Mouse (Mus musculus): Measurements from ENCODE around the gene Syp. TPM values are rescaled to one million over a fixed set of nuclear protein-coding genes. Genes with fewer than 3 reads are reported as not detected.

Gene Syp
- polyA plus RNA-seq, 1 experiment from 2014 or later: 106 TPM

GRCm38 (mm10) chrX:7658031-7658784, 19.9 kb downstream of the Syp start:
- no peak overlapping the region for H3K27ac ChIP-seq
- ATAC-seq (ENCODE audit: low FRiP score) (0 out of 2 replicates have a peak, but pooled peaks have one; percentile 14), DNase-seq (ENCODE audit: low spot score) (no peak)
- H3K4me3 ChIP-seq (replicated peaks; ENCODE audit: low read length): no peak overlapping the region
- no peaks in the 10 kb centered on the region for H3K9me3 ChIP-seq (ENCODE audit: control insufficient read depth, low read length)
- WGBS: 13% methylated on average over 15 of the region's 15 CpGs
- no peaks in the 10 kb centered on the region for H3K36me3 ChIP-seq (replicated peaks; ENCODE audit: control insufficient read depth, insufficient read depth)
- no peaks in the 10 kb centered on the region for H3K27me3 ChIP-seq (ENCODE audit: control insufficient read depth, insufficient read depth, low read length)
- no peak overlapping the region for H3K9ac ChIP-seq
- H3K4me1 ChIP-seq (replicated peaks; ENCODE audit: control insufficient read depth, insufficient read depth, low read length): no peaks in the 10 kb centered on the region
- peak overlapping the region; percentile 41 for H3K4me2 ChIP-seq (replicated peaks)

- 58% methylated on average over 10 of the region's 11 CpGs for WGBS
- no peak overlapping the region for H3K4me2 ChIP-seq (replicated peaks)
- no peaks in the 10 kb centered on the region for H3K9me3 ChIP-seq (ENCODE audit: control insufficient read depth, low read length)
- ATAC-seq (ENCODE audit: low FRiP score) (no peak), DNase-seq (ENCODE audit: low spot score) (no peak)
- H3K27ac ChIP-seq: no peak overlapping the region
- no peaks in the 10 kb centered on the region for H3K4me1 ChIP-seq (replicated peaks; ENCODE audit: control insufficient read depth, insufficient read depth, low read length)
- H3K4me3 ChIP-seq (replicated peaks; ENCODE audit: low read length): no peak overlapping the region
- no peak overlapping the region for H3K9ac ChIP-seq
- H3K36me3 ChIP-seq (replicated peaks; ENCODE audit: control insufficient read depth, insufficient read depth): no peaks in the 10 kb centered on the region
- no peaks in the 10 kb centered on the region for H3K27me3 ChIP-seq (ENCODE audit: control insufficient read depth, insufficient read depth, low read length)
Observed at GRCm38 (mm10) chrX:7658785-7659589, 20.7 kb downstream of the Syp start.

DNA sequence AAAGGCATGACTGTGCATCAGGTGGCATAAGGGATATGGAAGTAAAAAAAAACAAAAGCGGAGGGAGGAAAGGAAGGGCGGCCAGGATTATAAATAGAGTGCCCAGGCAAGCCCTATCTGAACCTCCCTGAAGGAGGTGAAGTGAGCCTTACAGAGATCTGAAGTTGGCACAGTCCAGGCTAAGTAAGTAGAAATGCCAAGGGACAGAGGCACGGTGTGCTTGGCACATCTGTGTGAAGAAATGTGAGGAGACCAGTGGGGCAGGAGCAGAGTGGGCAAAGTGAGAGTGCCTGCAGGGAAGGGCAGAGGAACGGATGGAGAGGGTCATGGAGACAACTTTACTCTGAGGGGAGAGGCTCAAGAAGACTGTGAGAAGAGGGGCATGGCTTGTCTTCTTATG, 22.8 kb downstream of the Syp start:
- H3K9me3 ChIP-seq (ENCODE audit: control insufficient read depth, low read length): no peaks in the 10 kb centered on the region
- no peak for DNase-seq (ENCODE audit: low spot score)
- 80% methylated on average over 4 of the region's 4 CpGs for WGBS

DNA sequence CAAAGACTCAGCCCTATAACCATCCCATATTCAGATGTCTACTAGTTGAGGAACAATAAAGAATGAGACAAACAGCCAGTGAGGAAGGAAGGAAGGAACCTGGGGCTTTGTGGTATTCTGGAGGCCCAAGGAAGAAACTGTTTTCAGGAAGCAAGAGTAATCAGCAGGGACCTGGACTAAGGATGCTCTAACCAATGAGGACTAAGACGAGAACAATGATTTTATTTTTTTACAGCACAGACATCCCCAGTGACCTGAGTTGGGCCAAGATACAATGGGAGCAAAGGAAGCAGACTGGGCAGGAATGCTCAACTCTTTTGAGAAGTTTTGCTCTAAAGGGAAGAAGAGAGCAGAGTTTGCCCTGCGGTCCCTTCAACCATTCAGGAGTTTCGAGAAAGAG, 24.7 kb downstream of the Syp start:
- Histone ChIP-seq H3K36me3 (replicated peaks; ENCODE audit: control insufficient read depth, insufficient read depth) (no peaks in the 10 kb centered on the region), H3K4me2 (replicated peaks) (no peak overlapping the region), H3K9me3 (ENCODE audit: control insufficient read depth, low read length) (no peaks in the 10 kb centered on the region), H3K4me3 (replicated peaks; ENCODE audit: low read length) (no peak overlapping the region), H3K27me3 (ENCODE audit: control insufficient read depth, insufficient read depth, low read length) (no peaks in the 10 kb centered on the region), H3K9ac (no peak overlapping the region), H3K27ac (no peak overlapping the region), H3K4me1 (replicated peaks; ENCODE audit: control insufficient read depth, insufficient read depth, low read length) (no peaks in the 10 kb centered on the region)
- WGBS: 71% methylated on average over 3 of the region's 3 CpGs
- ATAC-seq (ENCODE audit: low FRiP score): no peak
- no peak for DNase-seq (ENCODE audit: low spot score)

More for the DNA sequence above, 22.8 kb downstream of the Syp start:
- no peak overlapping the region for H3K4me2 ChIP-seq (replicated peaks)
- ATAC-seq (ENCODE audit: low FRiP score): no peak
- H3K27ac ChIP-seq: no peak overlapping the region
- no peaks in the 10 kb centered on the region for H3K27me3 ChIP-seq (ENCODE audit: control insufficient read depth, insufficient read depth, low read length)
- no peak overlapping the region for H3K9ac ChIP-seq
- H3K4me3 ChIP-seq (replicated peaks; ENCODE audit: low read length): no peak overlapping the region
- H3K4me1 ChIP-seq (replicated peaks; ENCODE audit: control insufficient read depth, insufficient read depth, low read length): no peaks in the 10 kb centered on the region
- no peaks in the 10 kb centered on the region for H3K36me3 ChIP-seq (replicated peaks; ENCODE audit: control insufficient read depth, insufficient read depth)

GRCm38 (mm10) chrX:7664791-7665190, 26.5 kb downstream of the Syp start:
- Histone ChIP-seq H3K27me3 (ENCODE audit: control insufficient read depth, insufficient read depth, low read length) (no peaks in the 10 kb centered on the region), H3K27ac (no peak overlapping the region), H3K4me2 (replicated peaks) (no peak overlapping the region), H3K4me3 (replicated peaks; ENCODE audit: low read length) (no peak overlapping the region), H3K9me3 (ENCODE audit: control insufficient read depth, low read length) (no peaks in the 10 kb centered on the region), H3K4me1 (replicated peaks; ENCODE audit: control insufficient read depth, insufficient read depth, low read length) (no peaks in the 10 kb centered on the region), H3K36me3 (replicated peaks; ENCODE audit: control insufficient read depth, insufficient read depth) (no peaks in the 10 kb centered on the region), H3K9ac (no peak overlapping the region)
- ATAC-seq (ENCODE audit: low FRiP score): no peak
- no peak for DNase-seq (ENCODE audit: low spot score)
- WGBS: 87% methylated on average over 11 of the region's 11 CpGs

DNA sequence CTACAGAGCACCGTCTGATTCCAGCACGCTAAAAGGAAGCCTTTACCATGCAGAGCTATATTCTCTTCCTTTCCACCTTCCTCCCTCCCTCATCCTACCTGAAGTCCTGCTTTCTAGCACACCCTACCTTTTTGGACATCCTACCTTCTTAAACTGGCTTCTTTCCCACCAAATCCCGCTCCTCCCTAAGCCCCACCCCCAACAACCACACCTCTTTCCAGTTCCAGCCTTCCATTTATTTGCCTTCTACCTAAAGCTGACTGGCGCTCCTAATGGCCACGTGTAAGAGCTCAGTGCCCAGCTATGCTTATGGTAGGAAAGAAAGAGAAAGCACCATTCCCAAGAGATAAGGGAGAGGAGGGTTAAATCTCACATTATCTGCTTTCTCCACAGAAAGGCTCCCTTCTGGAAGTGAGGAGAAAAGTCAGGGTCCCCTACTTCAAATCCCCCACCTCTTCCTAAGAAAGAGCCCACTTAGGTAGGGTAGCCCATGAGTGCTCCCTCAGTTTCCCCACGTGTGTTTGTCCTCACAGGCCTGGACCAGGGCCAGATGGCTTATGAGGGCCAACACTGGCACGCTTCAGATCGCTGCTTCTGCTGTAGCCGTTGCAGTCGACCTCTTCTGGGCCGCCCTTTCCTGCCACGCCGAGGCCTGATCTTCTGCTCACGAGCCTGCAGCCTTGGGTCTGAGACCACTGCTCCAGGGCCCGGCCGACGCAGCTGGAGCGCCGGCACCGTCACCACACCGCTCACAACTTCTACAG, 27.6 kb downstream of the Syp start:
- H3K36me3 ChIP-seq (replicated peaks; ENCODE audit: control insufficient read depth, insufficient read depth): no peaks in the 10 kb centered on the region
- H3K4me1 ChIP-seq (replicated peaks; ENCODE audit: control insufficient read depth, insufficient read depth, low read length): no peaks in the 10 kb centered on the region
- H3K4me3 ChIP-seq (replicated peaks; ENCODE audit: low read length): no peak overlapping the region
- DNase-seq (ENCODE audit: low spot score): no peak
- no peak overlapping the region for H3K9ac ChIP-seq
- H3K27me3 ChIP-seq (ENCODE audit: control insufficient read depth, insufficient read depth, low read length): no peaks in the 10 kb centered on the region
- 78% methylated on average over 21 of the region's 21 CpGs for WGBS
- H3K9me3 ChIP-seq (ENCODE audit: control insufficient read depth, low read length): no peaks in the 10 kb centered on the region
- no peak for ATAC-seq (ENCODE audit: low FRiP score)
- H3K4me2 ChIP-seq (replicated peaks): no peak overlapping the region
- no peak overlapping the region for H3K27ac ChIP-seq

GRCm38 (mm10) chrX:7670390-7670881, 32.2 kb downstream of the Syp start:
- Histone ChIP-seq H3K36me3 (replicated peaks; ENCODE audit: control insufficient read depth, insufficient read depth) (no peaks in the 10 kb centered on the region), H3K4me1 (replicated peaks; ENCODE audit: control insufficient read depth, insufficient read depth, low read length) (no peaks in the 10 kb centered on the region), H3K27ac (no peak overlapping the region), H3K9ac (no peak overlapping the region), H3K4me3 (replicated peaks; ENCODE audit: low read length) (peak overlapping the region; percentile 27), H3K9me3 (ENCODE audit: control insufficient read depth, low read length) (no peaks in the 10 kb centered on the region), H3K4me2 (replicated peaks) (peak overlapping the region; percentile 47), H3K27me3 (ENCODE audit: control insufficient read depth, insufficient read depth, low read length) (no peaks in the 10 kb centered on the region)
- DNase-seq (ENCODE audit: low spot score) (no peak), ATAC-seq (ENCODE audit: low FRiP score) (peak; percentile 66)
- 24% methylated on average over 17 of the region's 19 CpGs for WGBS

- no peaks in the 10 kb centered on the region for H3K9me3 ChIP-seq (ENCODE audit: control insufficient read depth, low read length)
- H3K27me3 ChIP-seq (ENCODE audit: control insufficient read depth, insufficient read depth, low read length): no peaks in the 10 kb centered on the region
- ATAC-seq (ENCODE audit: low FRiP score) (peak; percentile 48; the same call in 1 of the 2 replicates), DNase-seq (ENCODE audit: low spot score) (no peak)
- H3K36me3 ChIP-seq (replicated peaks; ENCODE audit: control insufficient read depth, insufficient read depth): no peaks in the 10 kb centered on the region
- H3K9ac ChIP-seq: peak within 1 kb of the TSS; percentile 24; the same call in 1 of the 2 replicates
- 20% methylated on average over 32 of the region's 36 CpGs for WGBS
- H3K4me2 ChIP-seq (replicated peaks): peak within 1 kb of the TSS; percentile 47
- no peak within 1 kb of the TSS for H3K27ac ChIP-seq
- peak within 1 kb of the TSS; percentile 27 for H3K4me3 ChIP-seq (replicated peaks; ENCODE audit: low read length)
- H3K4me1 ChIP-seq (replicated peaks; ENCODE audit: control insufficient read depth, insufficient read depth, low read length): no peaks in the 10 kb centered on the region
Observed at GRCm38 (mm10) chrX:7670921-7671623, 32.8 kb downstream of the Syp start, which contains the start of gene Plp2. Plp2 (minus strand) TSS chrX:7671390.
